Mouse (Mus musculus) gastrocnemius, adult 2 months (tissue): ENCODE measurements around the gene Bach2. TPM values are rescaled to one million over a fixed set of nuclear protein-coding genes. Genes with fewer than 3 reads are reported as not detected.

Experiments used
- DNase-seq: peaks from one replicate; pipeline ENCODE4 v3.0.0; 2022
- H3K27ac ChIP-seq: fragments of 200-600 bp; 2 replicates; pipeline ENCODE4 v1.8.1; 2022; ENCODE audit warnings: mild to moderate bottlenecking
- H3K4me3 ChIP-seq: fragments of 200-600 bp; 2 replicates; pipeline ENCODE4 v1.8.1; 2022; ENCODE audit warnings: mild to moderate bottlenecking, moderate library complexity
- CTCF ChIP-seq: fragments of 200-600 bp; IDR thresholded peaks from 2 replicates; pipeline ENCODE4 v1.8.1; 2022; ENCODE audit warnings: antibody characterized with exemption, mild to moderate bottlenecking, moderate library complexity
- intact Hi-C: fragments of 180-260 bp; cut with DNase I; formaldehyde crosslinking; loops from one replicate; pipeline ENCODE4 v1.15.1; 2025
- total RNA-seq, 2 experiments: library from RNA; stranded (reverse); gene quantifications; 2 replicates each; pipeline ENCODE4 v1.2.3; 2021

Bach2 gene
- total RNA-seq, 2 experiments from 2014 or later, result 2.3 to 4.3 TPM

DNA sequence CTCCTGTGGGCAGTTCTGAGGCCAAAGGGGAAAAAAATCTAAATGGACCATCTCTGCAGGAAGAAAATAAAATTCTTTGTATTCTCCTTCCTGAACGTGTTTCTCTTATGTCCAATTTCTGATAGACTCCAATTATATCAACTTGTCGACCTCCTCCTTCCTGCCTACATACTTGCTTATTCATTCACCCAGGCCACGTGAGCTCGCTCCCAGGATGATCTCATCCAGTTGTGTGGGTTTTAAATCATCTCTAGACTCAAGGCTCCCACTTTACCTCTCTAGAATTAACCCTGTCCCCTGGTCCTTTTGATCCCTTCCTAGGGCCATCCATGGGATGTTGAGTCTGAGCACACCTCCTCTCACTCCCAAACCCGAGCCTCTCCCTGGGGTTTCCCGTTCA is 225.9 kb downstream of the Bach2 start:
- no peak overlapping the region for H3K4me3 ChIP-seq
- no peak for DNase-seq
- intact Hi-C loops, result no loop called here
- H3K27ac ChIP-seq, result no peak overlapping the region
- no peak for TF ChIP-seq CTCF

DNA sequence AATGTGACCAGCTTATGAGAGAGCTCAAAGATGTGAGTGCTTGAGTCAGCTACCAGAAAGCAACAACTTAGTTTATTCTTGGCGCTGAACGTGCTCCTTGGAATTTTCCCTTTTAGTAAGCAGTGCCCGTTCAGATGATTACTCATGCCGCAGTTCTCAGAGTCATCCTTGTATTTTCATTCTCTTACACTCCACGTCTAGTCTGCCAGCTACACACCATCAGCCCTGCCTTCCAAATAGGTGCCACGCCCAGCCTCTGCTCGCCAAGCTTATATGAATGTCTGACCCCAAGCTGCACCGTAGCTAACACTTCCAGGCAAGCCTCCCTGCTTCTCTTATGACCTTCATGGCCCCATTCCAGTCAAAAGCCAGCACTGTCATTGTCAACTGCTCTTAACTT is 227.4 kb downstream of the Bach2 start:
- intact Hi-C loops, result no loop called here
- H3K27ac ChIP-seq, result no peak overlapping the region
- peak; percentile 24 for DNase-seq

DNA sequence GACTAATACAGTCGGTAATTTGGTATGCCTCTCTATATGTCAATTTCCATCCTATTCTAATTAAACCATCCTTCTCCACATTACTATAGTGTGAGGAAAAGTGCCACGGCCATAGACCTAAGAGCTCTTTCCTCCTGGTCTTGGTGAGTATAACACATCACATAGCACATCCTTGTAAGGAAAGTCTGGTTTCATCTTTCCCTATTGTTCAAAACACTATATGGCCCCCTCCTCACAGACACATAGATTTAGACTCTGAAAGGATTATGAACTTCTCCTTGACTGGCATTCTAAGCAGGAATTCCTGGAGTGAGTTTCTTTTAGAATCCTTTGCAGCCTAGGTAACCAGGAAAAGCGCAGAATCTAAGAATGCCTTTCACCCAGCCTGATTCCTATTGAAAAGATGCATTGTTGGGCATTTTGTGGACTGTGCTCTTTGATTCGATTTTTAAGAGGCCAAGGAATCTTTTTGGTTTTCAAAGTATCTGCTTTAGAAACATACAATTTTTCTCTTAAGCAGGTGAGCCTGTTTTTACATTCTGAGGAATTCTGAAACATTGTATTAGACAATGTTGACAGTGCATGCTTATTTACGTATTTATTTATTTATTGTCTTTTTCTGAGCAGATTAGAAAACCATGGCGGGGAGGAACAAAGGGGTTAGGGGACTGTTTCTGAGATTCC is 239.5 kb downstream of the Bach2 start:
- no peak for TF ChIP-seq CTCF
- intact Hi-C loops, result no loop called here
- H3K4me3 ChIP-seq, result no peak overlapping the region
- DNase-seq, result no peak
- no peak overlapping the region for H3K27ac ChIP-seq

More for the DNA sequence above, 227.4 kb downstream of the Bach2 start:
- no peak for TF ChIP-seq CTCF
- H3K4me3 ChIP-seq, result no peak overlapping the region

DNA sequence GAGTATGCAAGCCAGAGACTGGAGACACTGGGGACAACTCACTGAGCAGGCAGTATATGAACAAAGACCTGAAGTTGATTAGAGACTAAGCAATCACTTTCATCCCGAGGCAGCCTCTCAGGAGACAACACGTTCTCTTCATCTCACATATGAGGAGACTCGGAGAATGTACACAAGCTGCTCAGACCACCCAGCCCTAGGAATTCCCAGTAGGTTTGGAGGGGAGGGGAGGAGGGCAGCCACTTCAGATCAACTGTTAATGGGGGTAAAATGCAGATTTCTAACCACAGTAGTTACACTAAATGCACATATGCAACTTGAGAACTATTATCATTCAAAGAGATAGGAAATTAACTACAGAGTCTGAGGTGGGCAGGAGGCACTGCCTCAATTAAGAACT is 240.6 kb downstream of the Bach2 start:
- DNase-seq, result no peak
- H3K4me3 ChIP-seq, result no peak overlapping the region
- H3K27ac ChIP-seq, result no peak overlapping the region
- intact Hi-C loops, result no loop called here
- no peak for TF ChIP-seq CTCF

DNA sequence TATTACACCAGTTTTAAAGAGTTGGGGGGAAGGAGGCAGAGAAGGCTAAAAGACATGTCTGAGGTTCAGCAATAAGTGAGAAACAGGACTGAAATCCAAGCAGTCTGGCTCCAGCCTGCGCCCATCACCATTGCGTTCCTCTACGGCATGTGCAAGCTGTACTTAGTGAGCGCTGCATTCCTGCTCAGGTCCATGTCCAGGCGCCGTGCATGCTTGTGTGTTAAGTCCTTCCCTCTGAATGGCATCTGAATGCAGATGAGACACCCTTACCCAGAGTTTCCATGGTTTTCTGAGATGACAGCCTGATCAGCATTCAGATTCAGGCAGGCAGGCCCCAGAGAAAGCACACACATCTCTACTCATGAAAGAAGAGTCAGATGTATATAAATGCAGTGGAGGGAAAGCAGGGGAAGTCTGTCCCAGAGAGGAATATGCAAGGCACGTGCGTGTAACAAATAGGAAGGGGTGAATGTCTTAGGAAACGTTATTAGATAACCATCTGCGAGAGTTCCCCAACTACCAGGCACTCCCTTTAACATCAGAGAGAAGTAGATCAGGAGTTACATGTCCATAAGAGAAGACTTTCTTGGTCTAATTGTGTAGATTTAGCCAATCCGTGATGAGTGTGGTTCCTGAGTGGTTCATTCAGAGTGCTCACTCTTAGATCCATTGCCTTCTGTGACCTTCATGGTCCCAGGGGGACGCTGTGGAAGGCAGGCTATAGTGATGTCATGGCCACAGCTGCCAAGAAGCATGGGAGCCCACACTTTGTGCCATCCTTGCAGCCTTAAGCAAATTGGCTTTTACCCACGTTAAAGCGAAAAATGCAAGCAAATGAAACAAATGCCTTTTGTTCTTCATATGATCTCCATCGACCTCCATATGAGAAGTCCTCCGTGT is 241.4 kb downstream of the Bach2 start:
- no peak for DNase-seq
- no peak for TF ChIP-seq CTCF
- no peak overlapping the region for H3K27ac ChIP-seq
- intact Hi-C loops, result no loop called here
- H3K4me3 ChIP-seq, result no peak overlapping the region

DNA sequence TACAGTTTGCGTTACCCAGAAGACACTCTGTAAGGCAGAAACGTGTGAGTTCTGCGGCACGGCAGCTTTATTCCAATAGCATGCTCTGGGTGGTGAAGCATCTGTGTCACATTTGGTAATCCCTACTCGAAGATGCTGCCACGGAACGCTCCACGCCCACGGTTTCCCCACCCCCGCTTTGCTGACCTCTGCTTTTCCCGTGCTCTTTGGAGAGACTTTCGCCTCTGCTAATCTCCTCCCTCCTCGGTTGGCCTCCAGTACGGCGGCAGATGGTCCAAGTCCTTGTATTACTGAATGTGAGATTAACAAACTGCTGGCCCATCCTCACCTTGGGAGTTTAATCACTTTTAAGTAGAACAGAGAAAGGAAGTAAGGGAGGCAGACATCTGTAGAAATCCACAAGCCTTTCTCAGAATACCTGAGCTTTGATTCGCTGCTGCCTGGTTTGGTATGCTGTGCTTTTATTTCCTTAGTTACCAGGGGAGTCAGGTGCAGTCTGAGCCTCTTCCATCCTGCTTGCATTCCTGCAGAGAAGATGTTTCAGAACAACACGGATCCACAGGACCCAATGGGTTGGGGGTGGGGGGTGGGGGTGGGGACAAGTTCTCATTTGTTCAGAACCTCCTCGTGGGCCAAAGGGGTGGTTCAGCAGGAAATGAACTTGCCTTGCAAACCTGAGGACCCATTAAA is 242.9 kb downstream of the Bach2 start:
- TF ChIP-seq CTCF, result no peak
- Histone ChIP-seq H3K27ac (no peak overlapping the region), H3K4me3 (no peak overlapping the region)
- intact Hi-C loops, result no loop called here
- peak; percentile 60 for DNase-seq

DNA sequence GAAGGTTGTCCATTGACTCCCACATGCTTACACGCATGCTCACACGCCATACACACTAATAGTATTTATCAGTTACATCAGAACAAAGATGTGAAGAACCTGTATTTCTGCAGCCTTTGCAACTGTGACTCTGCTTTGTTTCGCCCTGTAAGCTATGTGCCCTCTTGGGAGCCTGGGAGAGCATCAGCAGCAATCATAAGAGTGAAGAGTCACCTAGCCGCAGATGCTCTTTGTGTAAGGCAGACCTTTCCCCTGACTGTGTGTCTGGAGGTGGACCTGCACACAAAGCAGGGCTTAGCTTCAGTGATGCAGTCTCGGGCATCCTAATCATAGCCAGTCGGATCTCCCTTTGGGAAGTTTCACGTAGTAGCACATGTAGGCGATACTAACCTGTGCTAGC is 243.5 kb downstream of the Bach2 start:
- no peak for TF ChIP-seq CTCF
- Histone ChIP-seq H3K27ac (no peak overlapping the region), H3K4me3 (no peak overlapping the region)
- no peak for DNase-seq
- intact Hi-C loops, result no loop called here

DNA sequence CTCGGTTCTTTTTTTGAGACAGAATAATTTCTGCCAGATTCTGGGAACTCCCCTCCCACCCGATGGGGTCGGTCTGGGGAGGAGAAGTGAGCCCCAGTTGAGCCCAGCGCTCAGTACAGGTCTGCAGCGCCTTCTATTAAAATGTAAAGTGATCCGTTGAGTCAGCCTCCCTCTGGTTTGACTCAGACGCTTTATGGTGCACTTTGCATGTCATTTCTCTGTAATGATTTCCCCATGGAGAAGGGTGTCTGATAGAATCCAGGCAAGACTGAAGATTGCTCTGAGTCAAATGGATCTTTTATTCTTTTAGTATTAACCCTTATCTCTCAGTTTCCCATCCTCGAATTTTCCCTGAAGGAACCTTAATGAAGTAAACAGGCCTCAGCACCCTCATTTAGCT is 244.3 kb downstream of the Bach2 start:
- Histone ChIP-seq H3K4me3 (no peak overlapping the region), H3K27ac (no peak overlapping the region)
- intact Hi-C loops, result no loop called here
- TF ChIP-seq CTCF, result no peak
- DNase-seq, result no peak

DNA sequence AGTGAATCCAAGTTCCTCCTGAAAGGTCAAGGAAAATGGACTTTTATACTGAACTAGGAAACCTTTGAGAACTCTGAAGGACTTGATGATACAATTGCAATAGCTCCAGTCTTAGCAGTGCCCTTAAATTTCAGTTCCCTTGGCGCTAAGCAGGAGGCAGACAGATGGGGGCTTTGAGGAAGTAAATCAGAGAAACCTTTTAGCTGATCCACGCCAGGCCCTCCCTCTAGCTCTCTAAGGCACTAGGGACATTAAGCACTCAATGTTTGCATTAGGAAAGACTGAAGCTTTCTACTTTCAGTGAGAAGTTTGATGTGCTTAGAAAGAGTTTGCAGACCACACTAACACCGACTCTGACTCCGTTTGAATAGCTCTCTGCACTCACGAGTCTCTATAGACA is 247.2 kb downstream of the Bach2 start:
- no peak for DNase-seq
- Histone ChIP-seq H3K4me3 (no peak overlapping the region), H3K27ac (no peak overlapping the region)
- TF ChIP-seq CTCF, result no peak
- intact Hi-C loops, result no loop called here

DNA sequence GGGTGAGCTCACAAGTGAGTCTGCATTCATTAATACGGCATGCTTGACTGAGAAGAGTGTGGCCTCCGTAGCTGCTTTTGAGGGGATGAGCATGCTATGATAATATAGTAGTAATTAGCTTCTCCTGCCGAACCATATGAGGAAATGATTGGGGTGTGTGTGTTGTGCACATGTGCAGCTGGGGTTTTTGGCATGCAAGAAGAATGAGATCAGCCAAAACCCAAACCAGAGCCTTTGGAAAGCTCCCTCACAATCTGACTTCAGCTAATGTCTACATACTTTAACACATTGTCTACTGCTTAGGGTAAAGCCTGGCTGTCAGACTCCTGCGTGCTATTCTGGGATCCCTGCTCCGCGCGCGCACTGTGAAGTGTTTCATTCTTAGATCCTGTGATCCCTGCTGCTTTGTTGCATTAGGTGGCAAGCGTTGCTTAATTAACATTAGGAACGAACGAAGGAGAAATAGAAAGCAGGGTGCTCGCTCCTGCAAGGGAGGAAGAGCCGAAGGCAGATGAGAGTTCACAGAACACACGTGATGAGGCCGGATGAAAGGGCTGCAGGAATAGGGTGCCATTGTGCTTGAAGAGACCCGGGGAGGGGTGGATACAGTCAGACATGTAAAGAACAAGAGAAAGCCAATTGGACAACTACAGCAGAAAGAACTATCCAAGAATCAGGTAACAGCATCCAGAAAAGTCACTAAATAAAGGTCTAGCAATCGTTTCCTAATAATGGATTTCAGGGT is 248.2 kb downstream of the Bach2 start:
- intact Hi-C loops, result no loop called here
- no peak for TF ChIP-seq CTCF
- peak overlapping the region; percentile 56 for H3K4me3 ChIP-seq
- no peak for DNase-seq
- H3K27ac ChIP-seq, result no peak overlapping the region

DNA sequence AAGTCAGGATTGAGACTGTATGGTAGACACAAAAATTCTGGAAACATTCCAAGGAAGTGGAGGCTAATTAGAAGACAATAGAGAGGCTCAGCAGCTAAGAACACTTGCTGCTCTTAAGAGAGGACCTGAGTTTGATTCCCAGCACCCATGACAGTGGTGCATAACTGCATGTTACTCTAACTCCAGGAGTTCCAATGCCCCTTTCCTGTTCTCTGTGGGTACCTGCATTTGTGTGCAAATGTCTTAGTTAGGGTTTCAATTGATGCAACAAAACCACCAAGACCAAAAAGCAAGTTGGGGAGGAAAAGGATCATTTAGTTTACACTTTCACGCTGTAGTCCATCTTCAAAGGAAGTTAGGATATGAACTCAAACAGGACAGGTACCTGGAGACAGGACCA is 250.6 kb downstream of the Bach2 start:
- no peak overlapping the region for H3K4me3 ChIP-seq
- no peak for TF ChIP-seq CTCF
- no peak for DNase-seq
- no peak overlapping the region for H3K27ac ChIP-seq
- intact Hi-C loops, result no loop called here

DNA sequence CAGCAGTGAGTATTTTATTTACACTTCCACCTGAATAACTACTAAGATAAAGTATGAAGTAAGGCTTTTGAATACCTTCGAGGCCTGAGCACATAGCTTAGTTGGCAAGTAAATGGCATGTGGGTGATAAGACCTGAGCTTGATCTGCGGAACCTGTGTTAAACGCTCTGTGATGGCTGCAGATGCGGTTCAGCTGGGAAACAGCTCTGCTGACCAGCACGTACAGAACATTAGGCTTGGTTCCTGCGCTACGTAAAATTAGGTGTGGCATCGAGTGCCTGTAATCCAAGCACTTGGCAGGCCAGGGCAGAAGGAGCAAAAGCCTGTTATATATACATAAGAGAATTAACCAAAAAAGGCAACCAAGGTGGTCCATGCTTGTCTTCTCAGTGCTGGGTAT is 252.6 kb downstream of the Bach2 start:
- DNase-seq, result no peak
- intact Hi-C loops, result no loop called here
- Histone ChIP-seq H3K4me3 (no peak overlapping the region), H3K27ac (no peak overlapping the region)
- TF ChIP-seq CTCF, result no peak
